Mouse (Mus musculus) kidney, postnatal 0 days (tissue): ENCODE results near the gene Gm7030. TPM values are rescaled to one million over a fixed set of nuclear protein-coding genes. Genes with fewer than 3 reads are reported as not detected.
"Not testable (repeated sequence)": the region's sequence is repeated elsewhere in the genome, so short reads cannot be mapped to it uniquely, and the experiment has no call there.

Source experiments
- ATAC-seq: fragments of 200-750 bp; cut with Nextera tagmentation; replicated peaks from 2 replicates; pipeline ENCODE4 v1.8.0; 2017; ENCODE audit warnings: low read depth, moderate number of reproducible peaks, moderate TSS enrichment, moderate library complexity; ENCODE audit not compliant: low FRiP score
- DNase-seq: peaks from one replicate; pipeline ENCODE4 v3.0.0-alpha.2; 2016; ENCODE audit warnings: low spot score
- H3K27ac ChIP-seq: fragments of 300-500 bp; sonication (generic); 2 replicates; pipeline ENCODE4 v1.5.1; 2014; ENCODE audit warnings: mild to moderate bottlenecking
- H3K27me3 ChIP-seq: fragments of 300-500 bp; sonication (generic); 2 replicates; pipeline ENCODE4 v1.6.1; 2014; ENCODE audit warnings: low read length, mixed read lengths; ENCODE audit not compliant: insufficient read depth
- H3K36me3 ChIP-seq: fragments of 300-500 bp; sonication (generic); 2 replicates; pipeline ENCODE4 v1.6.1; 2014; ENCODE audit warnings: low read length, mixed read lengths; ENCODE audit not compliant: insufficient read depth
- H3K4me1 ChIP-seq: fragments of 300-500 bp; sonication (generic); replicated peaks from 2 replicates; pipeline ENCODE4 v1.6.1; 2014; ENCODE audit warnings: antibody characterized with exemption, low read length, mixed read lengths; ENCODE audit not compliant: insufficient read depth
- H3K4me2 ChIP-seq: fragments of 300-500 bp; sonication (generic); 2 replicates; pipeline ENCODE4 v1.6.1; 2014; ENCODE audit warnings: mild to moderate bottlenecking, low read length, moderate library complexity, mixed read lengths
- H3K4me3 ChIP-seq: fragments of 300-500 bp; sonication (generic); replicated peaks from 2 replicates; pipeline ENCODE4 v1.5.1; 2014; ENCODE audit warnings: low read depth, low read length
- H3K9ac ChIP-seq: fragments of 300-500 bp; sonication (generic); 2 replicates; pipeline ENCODE4 v1.6.1; 2014; ENCODE audit warnings: low read depth, low read length
- H3K9me3 ChIP-seq: fragments of 300-500 bp; sonication (generic); replicated peaks from 2 replicates; pipeline ENCODE4 v1.6.1; 2016; ENCODE audit warnings: low read length, inconsistent platforms, mixed read lengths
- CTCF ChIP-seq: IDR thresholded peaks from 2 replicates; pipeline ENCODE4 v1.5.1; 2016; ENCODE audit warnings: antibody characterized with exemption, low read depth, mild to moderate bottlenecking, moderate library complexity
- whole genome bisulfite sequencing: fragments of 180-500 bp; shearing (Covaris S2); extraction: QIAGEN DNeasy Blood & Tissue Kit; methylation state at CpG from one replicate; pipeline ENCODE4 v1.1.7; 2014; 5-methylcytosine and 5-hydroxymethylcytosine counted together
- polyA plus RNA-seq: library from polyadenylated mRNA; unstranded; fragments of >200 nt; fragmentation: Nextera tagmentation; extraction: Ambion mirVana; gene quantifications from 2 replicates; pipeline ENCODE4 v1.2.1, GENCODE M21; 2015

The Gm7030 gene
- not detected in 2 replicates for polyA plus RNA-seq

- not testable (repeated sequence) for H3K36me3 ChIP-seq, H3K27me3 ChIP-seq, H3K4me1 ChIP-seq, H3K9ac ChIP-seq, H3K4me3 ChIP-seq, DNase-seq, H3K9me3 ChIP-seq, H3K4me2 ChIP-seq, ATAC-seq, H3K27ac ChIP-seq
- WGBS, result 16% methylated on average over 24 of the region's 28 CpGs
Observed at GRCm38 (mm10) chr17:36128968-36129817, at the start of gene Gm7030. Gene Gm7030 (minus strand): TSS chr17:36129425.

- not testable (repeated sequence) for H3K4me1 ChIP-seq, H3K36me3 ChIP-seq, H3K27ac ChIP-seq, DNase-seq, H3K9ac ChIP-seq, H3K9me3 ChIP-seq, ATAC-seq, H3K27me3 ChIP-seq
- peak; percentile 10; the same call in 1 of the 2 replicates for TF ChIP-seq CTCF
- Histone ChIP-seq H3K4me3 (0 out of 2 replicates have a peak overlapping the region, but pooled peaks have one; percentile 17), H3K4me2 (peak overlapping the region; percentile 57)
- WGBS, result under 1% methylated on average over 40 of the region's 40 CpGs
Observed at GRCm38 (mm10) chr17:36178938-36179337, 49.7 kb upstream of the Gm7030 start.

- H3K4me3 ChIP-seq, H3K9ac ChIP-seq, H3K27me3 ChIP-seq, DNase-seq, H3K9me3 ChIP-seq, H3K4me2 ChIP-seq, ATAC-seq, H3K4me1 ChIP-seq, H3K36me3 ChIP-seq, H3K27ac ChIP-seq: not testable (repeated sequence)
- no CpG with 5 or more reads among the region's 2 CpGs for WGBS
Observed at GRCm38 (mm10) chr17:36176132-36176531, 46.9 kb upstream of the Gm7030 start.

- ATAC-seq (no peak), DNase-seq (no peak)
- Histone ChIP-seq H3K27ac (no peak overlapping the region), H3K27me3 (peaks cover 22% of the 10 kb centered on the region), H3K9me3 (no peaks in the 10 kb centered on the region), H3K4me3 (no peak overlapping the region), H3K9ac (no peak overlapping the region), H3K36me3 (no peaks in the 10 kb centered on the region), H3K4me1 (peaks cover 9% of the 10 kb centered on the region; the same call in 1 of the 2 replicates), H3K4me2 (no peak overlapping the region)
- WGBS, result 51% methylated on average over 1 of the region's 1 CpGs
- no peak for TF ChIP-seq CTCF
Observed at GRCm38 (mm10) chr17:36170287-36170814, 41.1 kb upstream of the Gm7030 start.

- no peak for TF ChIP-seq CTCF
- peaks cover 23% of the 10 kb centered on the region for H3K27me3 ChIP-seq
Observed at GRCm38 (mm10) chr17:36169753-36170152, 40.5 kb upstream of the Gm7030 start.

GRCm38 (mm10) chr17:36169094-36169493 lies 39.9 kb upstream of the Gm7030 start:
- peaks cover 29% of the 10 kb centered on the region for H3K27me3 ChIP-seq
- not testable (repeated sequence) for H3K4me2 ChIP-seq, H3K9ac ChIP-seq, H3K4me3 ChIP-seq, H3K27ac ChIP-seq, DNase-seq, ATAC-seq, H3K9me3 ChIP-seq, H3K4me1 ChIP-seq, H3K36me3 ChIP-seq
- no CpG with 5 or more reads among the region's 1 CpGs for WGBS

More at GRCm38 (mm10) chr17:36169753-36170152, 40.5 kb upstream of the Gm7030 start:
- Histone ChIP-seq H3K9me3 (no peaks in the 10 kb centered on the region), H3K4me1 (peaks cover 9% of the 10 kb centered on the region; the same call in 1 of the 2 replicates), H3K9ac (no peak overlapping the region), H3K27ac (no peak overlapping the region), H3K36me3 (no peaks in the 10 kb centered on the region), H3K4me2 (no peak overlapping the region), H3K4me3 (no peak overlapping the region)
- DNase-seq (no peak), ATAC-seq (no peak)
